Mouse (Mus musculus): Measurements from ENCODE around the gene Gm128. TPM values are rescaled to one million over a fixed set of nuclear protein-coding genes. Genes with fewer than 3 reads are reported as not detected.

Gene Gm128
- polyA plus RNA-seq, 1 experiment from 2014 or later, result 0.33 TPM

- Histone ChIP-seq H3K27me3 (replicated peaks) (no peaks in the 10 kb centered on the region), H3K27ac (no peak overlapping the region), H3K4me3 (no peak overlapping the region), H3K36me3 (peaks cover 45% of the 10 kb centered on the region), H3K9me3 (replicated peaks) (no peaks in the 10 kb centered on the region), H3K9ac (no peak overlapping the region), H3K4me1 (peaks cover 12% of the 10 kb centered on the region), H3K4me2 (no peak overlapping the region)
- no peak for ATAC-seq
- 71% methylated on average over 6 of the region's 6 CpGs for WGBS (ENCODE audit: insufficient replicate concordance)
Observed at GRCm38 (mm10) chr3:95239022-95239421, 2.4 kb downstream of the Gm128 start.

- 83% methylated on average over 8 of the region's 8 CpGs for WGBS (ENCODE audit: insufficient replicate concordance)
- no peaks in the 10 kb centered on the region for H3K9me3 ChIP-seq (replicated peaks)
- H3K4me1 ChIP-seq, result peaks cover 19% of the 10 kb centered on the region
- no peak overlapping the region for H3K27ac ChIP-seq
- peaks cover 59% of the 10 kb centered on the region for H3K36me3 ChIP-seq
- H3K4me3 ChIP-seq, result no peak overlapping the region
- no peak overlapping the region for H3K4me2 ChIP-seq
- H3K9ac ChIP-seq, result no peak overlapping the region
- no peaks in the 10 kb centered on the region for H3K27me3 ChIP-seq (replicated peaks)
- no peak for ATAC-seq
Observed at GRCm38 (mm10) chr3:95237541-95238099, 3.8 kb downstream of the Gm128 start.

- WGBS (ENCODE audit: insufficient replicate concordance), result 87% methylated on average over 23 of the region's 23 CpGs
- H3K9me3 ChIP-seq (replicated peaks), result no peaks in the 10 kb centered on the region
- H3K4me3 ChIP-seq, result no peak overlapping the region
- no peak for ATAC-seq
- H3K4me1 ChIP-seq, result peaks cover 35% of the 10 kb centered on the region
- H3K4me2 ChIP-seq, result no peak overlapping the region
- no peaks in the 10 kb centered on the region for H3K27me3 ChIP-seq (replicated peaks)
- no peak overlapping the region for H3K9ac ChIP-seq
- H3K27ac ChIP-seq, result no peak overlapping the region
- peaks cover 73% of the 10 kb centered on the region for H3K36me3 ChIP-seq
Observed at GRCm38 (mm10) chr3:95235386-95236301, 5.8 kb downstream of the Gm128 start.

GRCm38 (mm10) chr3:95233303-95233980 lies 8.0 kb downstream of the Gm128 start:
- no peaks in the 10 kb centered on the region for H3K27me3 ChIP-seq (replicated peaks)
- no peaks in the 10 kb centered on the region for H3K9me3 ChIP-seq (replicated peaks)
- WGBS (ENCODE audit: insufficient replicate concordance), result 87% methylated on average over 16 of the region's 16 CpGs
- H3K4me3 ChIP-seq, result no peak overlapping the region
- ATAC-seq, result no peak
- H3K36me3 ChIP-seq, result peaks cover 72% of the 10 kb centered on the region
- H3K9ac ChIP-seq, result no peak overlapping the region
- H3K4me2 ChIP-seq, result no peak overlapping the region
- peaks cover 42% of the 10 kb centered on the region for H3K4me1 ChIP-seq
- H3K27ac ChIP-seq, result no peak overlapping the region

- no peaks in the 10 kb centered on the region for H3K9me3 ChIP-seq (replicated peaks)
- 76% methylated on average over 7 of the region's 7 CpGs for WGBS (ENCODE audit: insufficient replicate concordance)
- H3K27me3 ChIP-seq (replicated peaks), result no peaks in the 10 kb centered on the region
- no peak overlapping the region for H3K9ac ChIP-seq
- H3K27ac ChIP-seq, result no peak overlapping the region; the same call in 1 of the 2 replicates
- peaks cover 66% of the 10 kb centered on the region for H3K36me3 ChIP-seq
- no peak overlapping the region for H3K4me3 ChIP-seq
- H3K4me1 ChIP-seq, result peaks cover 46% of the 10 kb centered on the region
- no peak overlapping the region for H3K4me2 ChIP-seq
- no peak for ATAC-seq
Observed at GRCm38 (mm10) chr3:95232771-95233170, 8.6 kb downstream of the Gm128 start.

GRCm38 (mm10) chr3:95231298-95232221 lies 9.8 kb downstream of the Gm128 start, which contains the start of gene Mllt11:
TSS of gene Mllt11 (minus strand) at chr3:95232171.
- Histone ChIP-seq H3K4me3 (peak within 1 kb of the TSS; percentile 70), H3K36me3 (peaks cover 53% of the 10 kb centered on the region), H3K27ac (peak within 1 kb of the TSS; percentile 86), H3K27me3 (replicated peaks) (no peaks in the 10 kb centered on the region), H3K4me1 (peaks cover 52% of the 10 kb centered on the region), H3K9ac (peak within 1 kb of the TSS; percentile 87), H3K4me2 (peak within 1 kb of the TSS; percentile 95), H3K9me3 (replicated peaks) (no peaks in the 10 kb centered on the region)
- peak; percentile 19; the same call in 1 of the 2 replicates for ATAC-seq
- WGBS (ENCODE audit: insufficient replicate concordance), result 43% methylated on average over 13 of the region's 13 CpGs

GRCm38 (mm10) chr3:95230495-95231297 lies 10.7 kb downstream of the Gm128 start:
- H3K4me1 ChIP-seq, result peaks cover 58% of the 10 kb centered on the region

GRCm38 (mm10) chr3:95229781-95230494 lies 11.5 kb downstream of the Gm128 start:
- Histone ChIP-seq H3K9ac (peak overlapping the region; percentile 87), H3K27me3 (replicated peaks) (no peaks in the 10 kb centered on the region), H3K27ac (peak overlapping the region; percentile 86), H3K4me3 (peak overlapping the region; percentile 70), H3K4me2 (peak overlapping the region; percentile 95), H3K4me1 (peaks cover 60% of the 10 kb centered on the region), H3K9me3 (replicated peaks) (no peaks in the 10 kb centered on the region), H3K36me3 (peaks cover 49% of the 10 kb centered on the region)
- under 1% methylated on average over 13 of the region's 13 CpGs for WGBS (ENCODE audit: insufficient replicate concordance)
- no peak for ATAC-seq

More at GRCm38 (mm10) chr3:95230495-95231297, 10.7 kb downstream of the Gm128 start:
- H3K9me3 ChIP-seq (replicated peaks), result no peaks in the 10 kb centered on the region
- peak overlapping the region; percentile 70 for H3K4me3 ChIP-seq
- WGBS (ENCODE audit: insufficient replicate concordance), result 21% methylated on average over 8 of the region's 8 CpGs
- no peaks in the 10 kb centered on the region for H3K27me3 ChIP-seq (replicated peaks)
- peak overlapping the region; percentile 86 for H3K27ac ChIP-seq
- H3K36me3 ChIP-seq, result peaks cover 49% of the 10 kb centered on the region
- peak; percentile 31 for ATAC-seq
- H3K4me2 ChIP-seq, result peak overlapping the region; percentile 95
- H3K9ac ChIP-seq, result peak overlapping the region; percentile 87

- Histone ChIP-seq H3K27me3 (replicated peaks) (no peaks in the 10 kb centered on the region), H3K27ac (peak overlapping the region; percentile 86), H3K9me3 (replicated peaks) (no peaks in the 10 kb centered on the region), H3K4me2 (peak overlapping the region; percentile 95), H3K9ac (peak overlapping the region; percentile 87), H3K4me3 (peak overlapping the region; percentile 70), H3K36me3 (peaks cover 47% of the 10 kb centered on the region), H3K4me1 (peaks cover 60% of the 10 kb centered on the region)
- peak; percentile 27 for ATAC-seq
- under 1% methylated on average over 43 of the region's 43 CpGs for WGBS (ENCODE audit: insufficient replicate concordance)
Observed at GRCm38 (mm10) chr3:95228894-95229780, 12.3 kb downstream of the Gm128 start.
